Mouse (Mus musculus) CH12.LX (cell line): ENCODE measurements around the gene Zfand4. TPM values are rescaled to one million over a fixed set of nuclear protein-coding genes. Genes with fewer than 3 reads are reported as not detected.

Source experiments
- DNase-seq: peaks from one replicate; pipeline ENCODE4 v3.0.0-alpha.2; 2013; ENCODE audit errors: extremely low read depth
- H3K27ac ChIP-seq: 2 replicates; pipeline ENCODE4 v1.5.1; 2012; ENCODE audit warnings: low read depth, mild to moderate bottlenecking, control low read depth, moderate library complexity; ENCODE audit not compliant: insufficient read depth
- H3K27me3 ChIP-seq: replicated peaks from 2 replicates; pipeline ENCODE3; 2012; ENCODE audit warnings: inconsistent platforms
- H3K36me3 ChIP-seq, 2 experiments: replicated peaks in 1 of 2; 2 replicates each; pipeline versions ENCODE3 to v1.6.1; 2012; ENCODE audit warnings: inconsistent platforms in 1 of 2, low read length in 1 of 2, mild to moderate bottlenecking in 1 of 2, mixed read lengths in 1 of 2, moderate library complexity in 1 of 2; ENCODE audit not compliant: control insufficient read depth in 1 of 2, insufficient read depth in 1 of 2
- H3K4me1 ChIP-seq, 2 experiments: 2 replicates each; pipeline ENCODE4 v1.6.1; 2012; ENCODE audit warnings: inconsistent platforms in 1 of 2, moderate library complexity in 1 of 2; ENCODE audit not compliant: insufficient read depth in 2 of 2, control insufficient read depth in 1 of 2
- H3K4me2 ChIP-seq: 2 replicates; pipeline ENCODE4 v1.6.1; 2012; ENCODE audit warnings: low read depth, mild to moderate bottlenecking, control low read depth; ENCODE audit not compliant: poor library complexity, insufficient read depth, severe bottlenecking
- H3K4me3 ChIP-seq, 3 experiments: fragments of 150-350 bp in 1 of 3; sonication (generic) in 1 of 3; replicated peaks in 1 of 3; 2 replicates each; pipeline versions ENCODE3 to v1.5.1; 2011 to 2012; ENCODE audit warnings: low read depth in 2 of 3, low read length in 2 of 3, mild to moderate bottlenecking in 2 of 3, moderate library complexity in 2 of 3, control low read depth in 1 of 3, improper control_type of control experiment in 1 of 3, inconsistent platforms in 1 of 3, mixed read lengths in 1 of 3; ENCODE audit not compliant: poor library complexity in 1 of 3
- H3K79me2 ChIP-seq: replicated peaks from 2 replicates; pipeline ENCODE4 v1.6.1; 2012; ENCODE audit warnings: mild to moderate bottlenecking, moderate library complexity; ENCODE audit not compliant: control insufficient read depth, poor library complexity, insufficient read depth, severe bottlenecking; ENCODE audit errors: extremely low read depth
- H3K9ac ChIP-seq: 2 replicates; pipeline ENCODE4 v1.6.1; 2012; ENCODE audit warnings: low read depth, mild to moderate bottlenecking, control low read depth, moderate library complexity; ENCODE audit not compliant: insufficient read depth
- H3K9me3 ChIP-seq: replicated peaks from 2 replicates; pipeline ENCODE3; 2012; ENCODE audit warnings: low read length, inconsistent platforms, mixed read lengths
- BHLHE40 ChIP-seq: IDR thresholded peaks from 2 replicates; pipeline ENCODE4 v1.6.1; 2011; ENCODE audit warnings: mild to moderate bottlenecking, low read depth, low read length, improper control_type of control experiment
- CTCF ChIP-seq, 2 experiments: IDR thresholded peaks in 1 of 2; conservative IDR thresholded peaks in 1 of 2; 2 replicates each; pipeline ENCODE4 v1.5.1; 2011 to 2012; ENCODE audit warnings: low read depth in 2 of 2, low read length in 2 of 2, improper control_type of control experiment in 1 of 2, inconsistent platforms in 1 of 2, mild to moderate bottlenecking in 1 of 2, moderate library complexity in 1 of 2
- E2F4 ChIP-seq: IDR thresholded peaks from 2 replicates; pipeline ENCODE4 v1.6.1; 2011; ENCODE audit warnings: low read depth, low read length, improper control_type of control experiment; ENCODE audit not compliant: insufficient replicate concordance
- ELF1 ChIP-seq: IDR thresholded peaks from 2 replicates; pipeline ENCODE4 v1.6.1; 2014; ENCODE audit warnings: low read depth, mild to moderate bottlenecking, inconsistent platforms, low read length, improper control_type of control experiment
- EP300 ChIP-seq: IDR thresholded peaks from 2 replicates; pipeline ENCODE4 v1.6.1; 2011; ENCODE audit warnings: low read length, improper control_type of control experiment
- HCFC1 ChIP-seq: IDR thresholded peaks from 2 replicates; pipeline ENCODE4 v1.6.1; 2012; ENCODE audit warnings: low read depth, mild to moderate bottlenecking, inconsistent platforms, low read length, improper control_type of control experiment
- IRF4 ChIP-seq: IDR thresholded peaks from 2 replicates; pipeline ENCODE4 v1.6.1; 2014; ENCODE audit warnings: low read depth, mild to moderate bottlenecking, inconsistent platforms, low read length, improper control_type of control experiment
- JUN ChIP-seq: IDR thresholded peaks from 2 replicates; pipeline ENCODE4 v1.6.1; 2011; ENCODE audit warnings: low read depth, mild to moderate bottlenecking, low read length, improper control_type of control experiment, moderate library complexity; ENCODE audit not compliant: insufficient read depth
- JUND ChIP-seq: conservative IDR thresholded peaks from 2 replicates; pipeline ENCODE4 v1.6.1; 2011; ENCODE audit warnings: low read depth, low read length, improper control_type of control experiment
- KAT2A ChIP-seq: IDR thresholded peaks from 2 replicates; pipeline ENCODE4 v1.6.1; 2012; ENCODE audit warnings: low read length, improper control_type of control experiment, inconsistent platforms; ENCODE audit not compliant: insufficient replicate concordance
- MAX ChIP-seq: IDR thresholded peaks from 2 replicates; pipeline ENCODE4 v1.6.1; 2011; ENCODE audit warnings: low read length, improper control_type of control experiment
- MXI1 ChIP-seq: IDR thresholded peaks from 2 replicates; pipeline ENCODE4 v1.6.1; 2011; ENCODE audit warnings: mild to moderate bottlenecking, low read depth, low read length, improper control_type of control experiment
- NELFE ChIP-seq: IDR thresholded peaks from 2 replicates; pipeline ENCODE4 v1.6.1; 2011; ENCODE audit warnings: low read depth, low read length, improper control_type of control experiment
- NRF1 ChIP-seq: IDR thresholded peaks from 2 replicates; pipeline ENCODE4 v1.6.1; 2014; ENCODE audit warnings: low read depth, mild to moderate bottlenecking, inconsistent platforms, low read length, improper control_type of control experiment, moderate library complexity
- PAX5 ChIP-seq: IDR thresholded peaks from 2 replicates; pipeline ENCODE4 v1.6.1; 2012; ENCODE audit warnings: low read length, inconsistent platforms, mixed read lengths
- POLR2A ChIP-seq: IDR thresholded peaks from 2 replicates; pipeline ENCODE4 v1.6.1; 2011; ENCODE audit warnings: low read depth, mild to moderate bottlenecking, improper control_type of control experiment, low read length
- RAD21 ChIP-seq: IDR thresholded peaks from 2 replicates; pipeline ENCODE4 v1.6.1; 2011; ENCODE audit warnings: low read depth, mild to moderate bottlenecking, low read length, improper control_type of control experiment, moderate library complexity
- RCOR1 ChIP-seq: conservative IDR thresholded peaks from 2 replicates; pipeline ENCODE4 v1.6.1; 2012; ENCODE audit warnings: low read depth, mild to moderate bottlenecking, inconsistent platforms, low read length, improper control_type of control experiment
- SIN3A ChIP-seq: IDR thresholded peaks from 2 replicates; pipeline ENCODE4 v1.6.1; 2012; ENCODE audit warnings: low read length, improper control_type of control experiment, inconsistent platforms
- TBP ChIP-seq: conservative IDR thresholded peaks from 2 replicates; pipeline ENCODE4 v1.6.1; 2011; ENCODE audit warnings: low read depth, low read length, improper control_type of control experiment
- TCF12 ChIP-seq: IDR thresholded peaks from 2 replicates; pipeline ENCODE4 v1.6.1; 2014; ENCODE audit warnings: low read depth, mild to moderate bottlenecking, inconsistent platforms, low read length, improper control_type of control experiment
- UBTF ChIP-seq: IDR thresholded peaks from 2 replicates; pipeline ENCODE4 v1.6.1; 2012; ENCODE audit warnings: low read depth, mild to moderate bottlenecking, inconsistent platforms, low read length, improper control_type of control experiment, moderate library complexity
- USF1 ChIP-seq: IDR thresholded peaks from 2 replicates; pipeline ENCODE4 v1.6.1; 2014; ENCODE audit warnings: low read depth, mild to moderate bottlenecking, inconsistent platforms, low read length, improper control_type of control experiment
- USF2 ChIP-seq: conservative IDR thresholded peaks from 2 replicates; pipeline ENCODE4 v1.6.1; 2011; ENCODE audit warnings: low read depth, low read length, improper control_type of control experiment
- ZC3H11A ChIP-seq: IDR thresholded peaks from 2 replicates; pipeline ENCODE4 v1.6.1; 2012; ENCODE audit warnings: low read depth, mild to moderate bottlenecking, inconsistent platforms, low read length, improper control_type of control experiment
- ZKSCAN1 ChIP-seq: IDR thresholded peaks from 2 replicates; pipeline ENCODE4 v1.6.1; 2012; ENCODE audit warnings: low read depth, inconsistent platforms, low read length, improper control_type of control experiment, borderline replicate concordance
- ZNF384 ChIP-seq: IDR thresholded peaks from 2 replicates; pipeline ENCODE4 v1.6.1; 2012; ENCODE audit warnings: low read depth, low read length, improper control_type of control experiment, inconsistent platforms
- dilution Hi-C: fragments of 300-500 bp; cut with MboI; formaldehyde crosslinking; loops from 2 replicates; pipeline ENCODE4 v1.14.3; 2020; ENCODE audit warnings: low sequenced_read_pairs; ENCODE audit not compliant: extremely low pct_unique_long_range_greater_than_20kb, extremely low pct_ligation_motif_present
- in situ Hi-C: fragments of 300-500 bp; cut with MboI; formaldehyde crosslinking; loops from 3 replicates; pipeline ENCODE4 v1.14.3; 2019; ENCODE audit warnings: low sequenced_read_pairs, low pct_ligation_motif_present, low pct_unique_long_range_greater_than_20kb, mixed read lengths
- polyA plus RNA-seq: library from polyadenylated mRNA; unstranded; fragments of >175 nt; gene quantifications from 2 replicates; pipeline ENCODE4 v1.2.1, GENCODE M21; 2012; ENCODE audit warnings: low read depth; ENCODE audit not compliant: insufficient read length
- total RNA-seq, 2 experiments: library from RNA; depleted of rRNA; stranded (reverse); fragments of 300-350 nt in 1 of 2; fragments of >200 nt in 1 of 2; gene quantifications; 2 replicates each; pipeline ENCODE4 v1.2.3; 2012 to 2014

The Zfand4 gene
- total and polyA plus RNA-seq, 3 experiments = 2.2 to 3.8 (median 3.1) TPM

- in situ Hi-C loops = no loop called here
- Histone ChIP-seq H3K27ac (no peak within 1 kb of the TSS), H3K4me2 (peak within 1 kb of the TSS; percentile 37), H3K36me3 (no peaks in the 10 kb centered on the region), H3K4me1 (no peaks in the 10 kb centered on the region), H3K9ac (peak within 1 kb of the TSS; percentile 50), H3K27me3 (peaks cover 8% of the 10 kb centered on the region), H3K9me3 (no peaks in the 10 kb centered on the region), H3K4me3 (peak within 1 kb of the TSS; percentile 60 to 91 (median 78)), H3K79me2 (no peaks in the 10 kb centered on the region)
- DNase-seq = peak; percentile 66
- dilution Hi-C loops = no loop called here
- TF ChIP-seq EP300 (no peak), MXI1 (peak; percentile 93), E2F4 (no peak), NELFE (no peak), IRF4 (0 out of 2 replicates have a peak, but pooled peaks have one; percentile 34), HCFC1 (peak; percentile 69), TCF12 (no peak; the same call in 1 of the 2 replicates), USF2 (peak; percentile 99), PAX5 (no peak), JUND (no peak), RCOR1 (no peak), ZKSCAN1 (no peak), NRF1 (peak; percentile 62), SIN3A (peak; percentile 97), MAX (peak; percentile 97), JUN (no peak), KAT2A (no peak), ELF1 (peak; percentile 36; the same call in 1 of the 2 replicates), TBP (no peak), POLR2A (peak; percentile 57; the same call in 1 of the 2 replicates), CTCF (conservative IDR thresholded peaks at IDR 0.05 in 1 of 2, IDR thresholded peaks at IDR 0.05 in 1 of 2; ENCODE audit: low read depth in 2 of 2, low read length in 2 of 2) (no peak), ZNF384 (no peak), BHLHE40 (peak; percentile 98), UBTF (peak; percentile 75; the same call in 1 of the 2 replicates), ZC3H11A (no peak), RAD21 (no peak), USF1 (peak; percentile 100)
Measured at GRCm38 (mm10) chr6:116337835-116338501, 73.9 kb downstream of the Zfand4 start, which contains the start of gene March8. TSS of gene March8 (plus strand) at chr6:116338024.
